Mouse (Mus musculus): ENCODE data around the gene Snd1. TPM values are rescaled to one million over a fixed set of nuclear protein-coding genes. Genes with fewer than 3 reads are reported as not detected.
A peak's percentile ranks its signal among the peaks of the same experiment; 100 is the strongest.

Gene Snd1
- total and polyA plus RNA-seq, 3 experiments: 83.7 to 377 (median 210) TPM

GRCm38 (mm10) chr6:28876492-28876891 is 401.6 kb downstream of the Snd1 start:
- TF ChIP-seq TBP (conservative IDR thresholded peaks at IDR 0.05; ENCODE audit: low read depth, low read length) (no peak), PAX5 (IDR thresholded peaks at IDR 0.05; ENCODE audit: low read length) (no peak), E2F4 (IDR thresholded peaks at IDR 0.05; ENCODE audit: insufficient replicate concordance, low read depth, low read length) (no peak), TCF12 (IDR thresholded peaks at IDR 0.05; ENCODE audit: low read depth, low read length) (no peak), CTCF (conservative IDR thresholded peaks at IDR 0.05 in 1 of 2, IDR thresholded peaks at IDR 0.05 in 1 of 2; ENCODE audit: low read depth in 2 of 2, low read length in 2 of 2) (no peak)
- Histone ChIP-seq H3K79me2 (replicated peaks; ENCODE audit: control insufficient read depth, extremely low read depth, insufficient read depth, poor library complexity, severe bottlenecking) (no peaks in the 10 kb centered on the region), H3K36me3 (replicated peaks in 1 of 2; ENCODE audit: control insufficient read depth in 1 of 2, insufficient read depth in 1 of 2, low read length in 1 of 2) (peaks cover 58 to 99% of the 10 kb centered on the region in 2 experiments), H3K4me2 (ENCODE audit: insufficient read depth, low read depth, poor library complexity, severe bottlenecking) (no peak overlapping the region), H3K4me3 (replicated peaks in 1 of 3; ENCODE audit: low read depth in 2 of 3, low read length in 2 of 3, poor library complexity in 1 of 3) (no peak overlapping the region), H3K9me3 (replicated peaks; ENCODE audit: low read length) (no peaks in the 10 kb centered on the region), H3K9ac (ENCODE audit: insufficient read depth, low read depth) (no peak overlapping the region), H3K27ac (ENCODE audit: insufficient read depth, low read depth) (no peak overlapping the region), H3K4me1 (ENCODE audit: control insufficient read depth in 1 of 2, insufficient read depth in 2 of 2) (peaks cover 7 to 28% of the 10 kb centered on the region in 2 experiments; a peak in 3 of 4 replicates), H3K27me3 (replicated peaks) (no peaks in the 10 kb centered on the region)
- DNase-seq (ENCODE audit: extremely low read depth): no peak
- in situ Hi-C loops (cut with MboI; ENCODE audit: low pct_ligation_motif_present, low pct_unique_long_range_greater_than_20kb, low sequenced_read_pairs): no loop called here
- dilution Hi-C loops (cut with MboI; ENCODE audit: extremely low pct_ligation_motif_present, extremely low pct_unique_long_range_greater_than_20kb, low sequenced_read_pairs): no loop called here

- Histone ChIP-seq H3K9ac (ENCODE audit: insufficient read depth, low read depth) (no peak overlapping the region), H3K4me3 (replicated peaks in 1 of 3; ENCODE audit: low read depth in 2 of 3, low read length in 2 of 3, poor library complexity in 1 of 3) (no peak overlapping the region), H3K4me2 (ENCODE audit: insufficient read depth, low read depth, poor library complexity, severe bottlenecking) (peak overlapping the region; percentile 9; the same call in 1 of the 2 replicates), H3K4me1 (ENCODE audit: control insufficient read depth in 1 of 2, insufficient read depth in 2 of 2) (peaks cover 7 to 25% of the 10 kb centered on the region in 2 experiments; a peak in 3 of 4 replicates), H3K27ac (ENCODE audit: insufficient read depth, low read depth) (peak overlapping the region; percentile 33), H3K27me3 (replicated peaks) (no peaks in the 10 kb centered on the region), H3K79me2 (replicated peaks; ENCODE audit: control insufficient read depth, extremely low read depth, insufficient read depth, poor library complexity, severe bottlenecking) (no peaks in the 10 kb centered on the region), H3K36me3 (replicated peaks in 1 of 2; ENCODE audit: control insufficient read depth in 1 of 2, insufficient read depth in 1 of 2, low read length in 1 of 2) (peaks cover 69 to 99% of the 10 kb centered on the region in 2 experiments), H3K9me3 (replicated peaks; ENCODE audit: low read length) (no peaks in the 10 kb centered on the region)
- dilution Hi-C loops (cut with MboI; ENCODE audit: extremely low pct_ligation_motif_present, extremely low pct_unique_long_range_greater_than_20kb, low sequenced_read_pairs) (no loop called here), in situ Hi-C loops (cut with MboI; ENCODE audit: low pct_ligation_motif_present, low pct_unique_long_range_greater_than_20kb, low sequenced_read_pairs) (no loop called here)
- peak; percentile 89 for DNase-seq (ENCODE audit: extremely low read depth)
- TF ChIP-seq ZKSCAN1 (IDR thresholded peaks at IDR 0.05; ENCODE audit: borderline replicate concordance, low read depth, low read length) (no peak), ZC3H11A (IDR thresholded peaks at IDR 0.05; ENCODE audit: low read depth, low read length) (no peak), SIN3A (IDR thresholded peaks at IDR 0.05; ENCODE audit: low read length) (no peak), HCFC1 (IDR thresholded peaks at IDR 0.05; ENCODE audit: low read depth, low read length) (no peak), CHD2 (IDR thresholded peaks at IDR 0.05; ENCODE audit: low read length) (no peak), MEF2A (IDR thresholded peaks at IDR 0.05; ENCODE audit: borderline replicate concordance, low read depth, low read length) (0 out of 2 replicates have a peak, but pooled peaks have one; percentile 27), MXI1 (IDR thresholded peaks at IDR 0.05; ENCODE audit: low read depth, low read length) (no peak), TBP (conservative IDR thresholded peaks at IDR 0.05; ENCODE audit: low read depth, low read length) (no peak), SMC3 (IDR thresholded peaks at IDR 0.05; ENCODE audit: low read depth, low read length) (no peak), NRF1 (IDR thresholded peaks at IDR 0.05; ENCODE audit: low read depth, low read length) (no peak), IRF4 (IDR thresholded peaks at IDR 0.05; ENCODE audit: low read depth, low read length) (no peak), GABPA (IDR thresholded peaks at IDR 0.05; ENCODE audit: insufficient replicate concordance, low read depth, low read length) (no peak), MAX (IDR thresholded peaks at IDR 0.05; ENCODE audit: low read length) (no peak), NELFE (IDR thresholded peaks at IDR 0.05; ENCODE audit: low read depth, low read length) (no peak), ELF1 (IDR thresholded peaks at IDR 0.05; ENCODE audit: low read depth, low read length) (peak; percentile 56), ETS1 (conservative IDR thresholded peaks at IDR 0.05; ENCODE audit: low read depth, low read length) (peak; percentile 31; the same call in 1 of the 2 replicates), JUND (conservative IDR thresholded peaks at IDR 0.05; ENCODE audit: low read depth, low read length) (no peak), JUN (IDR thresholded peaks at IDR 0.05; ENCODE audit: insufficient read depth, low read depth, low read length) (no peak), TCF12 (IDR thresholded peaks at IDR 0.05; ENCODE audit: low read depth, low read length) (no peak), UBTF (IDR thresholded peaks at IDR 0.05; ENCODE audit: low read depth, low read length) (no peak), MAFK (IDR thresholded peaks at IDR 0.05; ENCODE audit: insufficient replicate concordance, low read length) (no peak), POLR2AphosphoS2 (IDR thresholded peaks at IDR 0.05; ENCODE audit: low read depth, low read length) (no peak), USF2 (conservative IDR thresholded peaks at IDR 0.05; ENCODE audit: low read depth, low read length) (no peak), CHD1 (IDR thresholded peaks at IDR 0.05; ENCODE audit: low read depth, low read length) (no peak), KAT2A (IDR thresholded peaks at IDR 0.05; ENCODE audit: insufficient replicate concordance, low read length) (no peak), CTCF (conservative IDR thresholded peaks at IDR 0.05 in 1 of 2, IDR thresholded peaks at IDR 0.05 in 1 of 2; ENCODE audit: low read depth in 2 of 2, low read length in 2 of 2) (no peak), PAX5 (IDR thresholded peaks at IDR 0.05; ENCODE audit: low read length) (no peak), ZMIZ1 (IDR thresholded peaks at IDR 0.05; ENCODE audit: low read depth, low read length) (no peak), EP300 (IDR thresholded peaks at IDR 0.05; ENCODE audit: low read length) (no peak), BHLHE40 (IDR thresholded peaks at IDR 0.05; ENCODE audit: low read depth, low read length) (no peak)
Observed at GRCm38 (mm10) chr6:28877945-28878666, 403.2 kb downstream of the Snd1 start.
